In genomic region chr3:156736335-156736734, GRCm38 (mm10) we compare ENCODE assay signal across 21 mouse cellular contexts.
A peak's percentile ranks its signal among the peaks of the same experiment; 100 is the strongest.
DNase-seq lines count a peak whose midpoint lies in the region; ATAC-seq lines count a peak whose summit lies in the region.
"Had no signal": no experiment of that assay in that cellular context is flagged by ENCODE, and none has a peak within 500 bp of the region (broad histone marks: within the 10 kb centered on the region; RNA-seq: fewer than 3 reads in every experiment).

No protein-coding gene starts in this region.

- intact Hi-C loops in heart, postnatal 25 days (cut with DNase I), result no loop called here

- H3K27ac ChIP-seq in heart, embryonic 12.5 days (ENCODE audit: poor library complexity, severe bottlenecking), result no peak overlapping the region
- H3K27ac ChIP-seq in limb, embryonic 12.5 days, result no peak overlapping the region
- no peak overlapping the region for H3K27ac ChIP-seq in limb, embryonic 10.5 days
- no peak overlapping the region for H3K27ac ChIP-seq in neural tube, embryonic 13.5 days (replicated peaks)
- H3K27ac ChIP-seq in neural tube, embryonic 15.5 days (replicated peaks), result no peak overlapping the region
- no peak overlapping the region for H3K27ac ChIP-seq in neural tube, embryonic 14.5 days (ENCODE audit: low read depth, low read length)
- H3K27ac ChIP-seq: embryonic facial prominence, embryonic 12.5 days; layer of hippocampus, adult 2 months; liver, embryonic 14.5 days had no signal

- no peaks in the 10 kb centered on the region for H3K27me3 ChIP-seq in heart, embryonic 12.5 days (replicated peaks)
- no peaks in the 10 kb centered on the region for H3K27me3 ChIP-seq in limb, embryonic 12.5 days
- no peaks in the 10 kb centered on the region for H3K27me3 ChIP-seq in limb, embryonic 10.5 days (ENCODE audit: low read depth, poor library complexity, severe bottlenecking)
- no peaks in the 10 kb centered on the region for H3K27me3 ChIP-seq in neural tube, embryonic 13.5 days
- no peaks in the 10 kb centered on the region for H3K27me3 ChIP-seq in neural tube, embryonic 15.5 days (replicated peaks)
- no peaks in the 10 kb centered on the region for H3K27me3 ChIP-seq in neural tube, embryonic 14.5 days (ENCODE audit: control insufficient read depth, insufficient read depth, low read length)
- H3K27me3 ChIP-seq: embryonic facial prominence, embryonic 12.5 days; Patski had no signal

- H3K9ac ChIP-seq in heart, embryonic 12.5 days, result no peak overlapping the region
- H3K9ac ChIP-seq in limb, embryonic 12.5 days (replicated peaks), result no peak overlapping the region
- H3K9ac ChIP-seq in neural tube, embryonic 13.5 days, result no peak overlapping the region
- no peak overlapping the region for H3K9ac ChIP-seq in neural tube, embryonic 15.5 days (replicated peaks)
- H3K9ac ChIP-seq in neural tube, embryonic 14.5 days (replicated peaks; ENCODE audit: low read depth, low read length), result no peak overlapping the region
- H3K9ac ChIP-seq: embryonic facial prominence, embryonic 12.5 days; liver, embryonic 14.5 days had no signal

- peak; percentile 22; the same call in 1 of the 2 replicates for ATAC-seq in heart, embryonic 12.5 days (ENCODE audit: insufficient number of reproducible peaks, low FRiP score)
- ATAC-seq in limb, embryonic 12.5 days (ENCODE audit: insufficient number of reproducible peaks, insufficient read depth, low FRiP score, low TSS enrichment, low read depth), result peak; percentile 63; the same call in 1 of the 2 replicates
- ATAC-seq in neural tube, embryonic 13.5 days (ENCODE audit: low read depth), result peak; percentile 53; the same call in 1 of the 2 replicates
- no peak for ATAC-seq in neural tube, embryonic 15.5 days (ENCODE audit: low FRiP score)
- peak; percentile 46; the same call in 1 of the 2 replicates for ATAC-seq in neural tube, embryonic 14.5 days (ENCODE audit: low read depth)
- ATAC-seq: inflammation-experienced regulatory T-cells, adult 6 months; Patski had no signal

- no peaks in the 10 kb centered on the region for H3K4me1 ChIP-seq in heart, embryonic 12.5 days (replicated peaks)
- H3K4me1 ChIP-seq in limb, embryonic 12.5 days (replicated peaks), result no peaks in the 10 kb centered on the region
- no peaks in the 10 kb centered on the region for H3K4me1 ChIP-seq in limb, embryonic 10.5 days
- H3K4me1 ChIP-seq in neural tube, embryonic 13.5 days (replicated peaks), result no peaks in the 10 kb centered on the region
- H3K4me1 ChIP-seq in neural tube, embryonic 15.5 days, result no peaks in the 10 kb centered on the region
- no peaks in the 10 kb centered on the region for H3K4me1 ChIP-seq in neural tube, embryonic 14.5 days (ENCODE audit: control insufficient read depth, insufficient read depth, low read length)
- H3K4me1 ChIP-seq: embryonic facial prominence, embryonic 12.5 days had no signal

- H3K4me3 ChIP-seq in heart, embryonic 12.5 days, result no peak overlapping the region
- no peak overlapping the region for H3K4me3 ChIP-seq in limb, embryonic 12.5 days (replicated peaks)
- no peak overlapping the region for H3K4me3 ChIP-seq in limb, embryonic 10.5 days
- H3K4me3 ChIP-seq in neural tube, embryonic 13.5 days, result no peak overlapping the region
- no peak overlapping the region for H3K4me3 ChIP-seq in neural tube, embryonic 15.5 days (replicated peaks)
- H3K4me3 ChIP-seq in neural tube, embryonic 14.5 days (ENCODE audit: low read depth, low read length), result no peak overlapping the region
- H3K4me3 ChIP-seq: embryonic facial prominence, embryonic 12.5 days; layer of hippocampus, adult 2 months had no signal

- H3K4me2 ChIP-seq in heart, embryonic 12.5 days, result no peak overlapping the region
- H3K4me2 ChIP-seq in limb, embryonic 12.5 days, result no peak overlapping the region
- H3K4me2 ChIP-seq in neural tube, embryonic 13.5 days, result no peak overlapping the region
- H3K4me2 ChIP-seq in neural tube, embryonic 15.5 days, result no peak overlapping the region
- H3K4me2 ChIP-seq in neural tube, embryonic 14.5 days (ENCODE audit: low read depth, low read length), result no peak overlapping the region
- H3K4me2 ChIP-seq: embryonic facial prominence, embryonic 12.5 days had no signal

- no peaks in the 10 kb centered on the region for H3K36me3 ChIP-seq in heart, embryonic 12.5 days
- H3K36me3 ChIP-seq in limb, embryonic 12.5 days, result no peaks in the 10 kb centered on the region
- H3K36me3 ChIP-seq in limb, embryonic 10.5 days, result no peaks in the 10 kb centered on the region
- no peaks in the 10 kb centered on the region for H3K36me3 ChIP-seq in neural tube, embryonic 13.5 days
- H3K36me3 ChIP-seq in neural tube, embryonic 15.5 days, result no peaks in the 10 kb centered on the region
- no peaks in the 10 kb centered on the region for H3K36me3 ChIP-seq in neural tube, embryonic 14.5 days (ENCODE audit: control insufficient read depth, insufficient read depth, low read length)
- H3K36me3 ChIP-seq: embryonic facial prominence, embryonic 12.5 days had no signal

- no peaks in the 10 kb centered on the region for H3K9me3 ChIP-seq in heart, embryonic 12.5 days (replicated peaks)
- H3K9me3 ChIP-seq in limb, embryonic 12.5 days, result no peaks in the 10 kb centered on the region
- H3K9me3 ChIP-seq in limb, embryonic 10.5 days (replicated peaks), result no peaks in the 10 kb centered on the region
- H3K9me3 ChIP-seq in neural tube, embryonic 13.5 days, result no peaks in the 10 kb centered on the region
- no peaks in the 10 kb centered on the region for H3K9me3 ChIP-seq in neural tube, embryonic 15.5 days (replicated peaks)
- H3K9me3 ChIP-seq in neural tube, embryonic 14.5 days (ENCODE audit: control insufficient read depth, low read length), result no peaks in the 10 kb centered on the region
- H3K9me3 ChIP-seq: embryonic facial prominence, embryonic 12.5 days had no signal

- no peak for DNase-seq in heart, postnatal 25 days (ENCODE audit: low spot score)
- DNase-seq in limb, embryonic 10.5 days (ENCODE audit: low spot score), result no peak
- no peak for DNase-seq in thymus, postnatal 10 days (ENCODE audit: low spot score in 2 of 2)
- DNase-seq: adrenal gland, postnatal 25 days; cerebellum, adult 18-20 months; heart, adult 18-20 months; heart, postnatal 10 days; kidney, adult 9 months; left cerebral cortex, postnatal 4 days; lung, postnatal 10 days; thymus, postnatal 4 days had no signal
